Mouse (Mus musculus) CD4-positive helper T cell, adult 2 months (primary cell): Measurements from ENCODE around the gene Mesp2.
"Not testable (repeated sequence)": the region's sequence is repeated elsewhere in the genome, so short reads cannot be mapped to it uniquely, and the experiment has no call there.

Source experiments
- DNase-seq: peaks from one replicate; pipeline ENCODE4 v3.0.0-alpha.2; 2012; ENCODE audit warnings: low read depth, missing footprints, low spot score

Mesp2 gene

DNA sequence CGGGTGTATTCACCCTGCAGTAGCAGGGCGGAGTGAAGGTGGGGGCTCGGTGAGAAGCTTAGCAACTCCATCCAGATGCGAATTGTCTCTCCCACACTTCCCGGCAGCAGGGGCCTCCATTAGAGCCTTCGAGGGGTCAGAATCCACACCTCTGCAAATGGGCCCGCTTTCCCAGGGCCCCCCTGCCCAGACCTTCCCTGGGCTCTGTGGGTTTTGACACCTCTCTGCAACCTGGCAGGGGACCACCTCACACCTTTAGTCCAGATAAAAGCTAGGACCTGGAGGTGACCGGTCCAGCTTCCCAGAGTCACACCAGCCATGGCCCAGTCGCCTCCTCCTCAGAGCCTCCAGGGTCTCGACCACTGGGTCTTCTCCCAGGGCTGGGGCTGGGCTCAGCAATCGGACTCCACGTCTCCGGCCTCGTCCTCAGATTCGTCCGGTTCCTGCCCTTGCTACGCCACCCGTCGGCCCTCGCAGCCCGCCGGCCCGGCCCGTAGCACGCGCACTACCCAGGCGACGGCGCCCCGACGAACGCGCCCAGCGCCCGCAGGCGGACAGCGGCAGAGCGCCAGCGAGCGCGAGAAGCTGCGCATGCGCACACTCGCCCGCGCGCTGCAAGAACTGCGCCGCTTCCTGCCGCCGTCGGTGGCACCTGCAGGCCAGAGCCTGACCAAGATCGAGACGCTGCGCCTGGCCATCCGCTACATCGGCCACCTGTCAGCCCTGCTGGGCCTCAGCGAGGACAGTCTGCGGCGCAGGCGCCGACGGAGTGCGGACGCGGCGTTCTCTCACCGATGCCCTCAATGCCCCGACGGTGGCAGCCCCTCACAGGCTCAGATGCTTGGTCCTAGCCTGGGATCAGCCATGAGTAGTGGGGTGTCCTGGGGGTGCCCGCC lies at the start of gene Mesp2:
Gene Mesp2, plus strand, starts transcription at position 117 of the 896 bp plus-strand sequence.
- peak; percentile 80 for DNase-seq

DNA sequence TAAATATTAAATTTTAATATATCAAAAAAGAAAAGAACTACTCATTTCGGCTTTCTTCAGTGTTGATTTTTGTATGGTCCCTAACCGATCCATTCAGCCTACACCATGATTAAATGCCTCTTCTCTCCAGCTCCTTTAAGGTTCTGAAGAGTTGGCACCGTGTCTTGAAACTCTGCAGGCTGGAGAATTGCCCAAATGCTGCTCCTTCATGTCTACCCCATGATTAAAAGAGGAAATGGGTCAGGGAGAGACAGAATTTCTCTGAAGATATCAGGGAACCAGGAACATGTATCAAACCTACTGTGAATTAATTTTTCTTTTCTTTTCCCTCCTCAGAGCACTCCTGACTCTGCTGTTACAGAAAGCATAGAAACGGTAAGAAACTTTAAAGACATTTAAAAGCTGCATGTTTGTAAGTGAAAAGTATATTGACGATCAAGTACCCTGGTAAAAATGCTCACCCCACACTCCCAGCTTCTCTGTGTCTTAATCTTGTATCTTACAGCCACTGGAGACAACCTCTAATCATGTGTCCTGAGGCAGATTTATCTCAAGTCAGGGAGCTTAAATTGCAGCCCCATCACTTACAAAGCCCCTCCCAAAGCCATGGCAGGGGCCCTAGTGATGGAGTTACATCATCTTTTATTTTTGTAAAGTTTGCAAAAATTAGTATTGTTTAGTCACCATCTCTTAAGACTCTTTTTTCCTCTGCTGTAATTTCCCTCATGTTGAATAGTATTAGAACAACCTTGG lies 49.2 kb upstream of the Mesp2 start:
- no peak for DNase-seq

DNA sequence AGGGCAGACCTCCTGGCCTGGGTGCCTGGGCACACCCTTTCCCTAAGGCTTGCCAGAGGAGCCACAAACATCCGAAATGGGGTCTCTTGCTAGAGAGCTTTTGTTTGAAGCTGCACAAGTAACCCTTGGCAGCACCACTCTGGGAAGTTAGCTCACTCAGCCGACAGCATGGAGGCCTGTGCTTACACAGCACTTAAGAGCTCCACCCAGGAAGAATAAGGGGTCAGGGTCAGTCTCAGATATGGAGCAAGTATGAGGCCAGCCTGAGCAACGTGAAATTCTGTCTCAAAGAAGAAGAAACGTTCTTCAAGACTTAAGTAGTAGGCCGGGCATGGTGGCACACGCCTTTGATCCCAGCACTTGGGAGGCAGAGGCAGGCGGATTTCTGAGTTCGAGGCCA lies 48.4 kb upstream of the Mesp2 start:
- no peak for DNase-seq

DNA sequence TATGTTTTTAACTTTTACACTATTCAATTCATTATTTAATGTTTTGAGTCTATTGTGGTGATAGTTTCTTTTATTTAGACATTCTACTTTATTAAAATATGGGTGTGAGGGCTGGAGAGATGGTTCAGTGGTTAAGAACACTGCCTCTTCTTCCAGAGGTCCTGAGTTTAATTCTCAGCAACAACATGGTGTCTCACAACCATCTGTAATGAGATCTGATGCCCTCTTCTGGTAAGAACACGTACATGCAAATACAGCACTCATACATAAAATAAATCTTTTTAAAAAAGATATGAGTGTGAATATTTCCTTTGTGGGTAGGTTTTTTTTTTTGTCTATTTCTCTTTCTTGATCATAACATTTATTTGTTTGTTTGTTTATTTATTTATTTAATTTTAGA lies 44.5 kb upstream of the Mesp2 start:
- DNase-seq: no peak

DNA sequence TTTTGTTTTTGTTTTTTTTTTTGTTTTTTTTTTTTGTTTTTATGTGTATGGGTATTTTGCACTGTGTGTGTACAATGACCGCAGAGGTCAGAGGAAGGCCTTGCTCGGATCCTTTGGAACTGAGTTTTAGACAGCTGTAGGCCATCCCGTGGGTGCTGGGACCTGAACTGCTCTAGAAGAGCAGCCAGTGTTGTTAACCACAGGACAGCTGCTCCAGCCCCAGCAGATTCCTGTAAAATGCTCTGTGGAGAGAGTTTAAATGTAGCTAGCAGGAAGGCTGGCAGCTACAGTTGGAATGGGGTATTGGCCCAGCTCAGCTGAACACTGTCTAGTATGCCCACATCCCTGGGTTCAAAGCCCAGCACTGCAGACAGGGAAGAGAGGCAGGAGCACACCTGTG lies 40.9 kb upstream of the Mesp2 start:
- no peak for DNase-seq

DNA sequence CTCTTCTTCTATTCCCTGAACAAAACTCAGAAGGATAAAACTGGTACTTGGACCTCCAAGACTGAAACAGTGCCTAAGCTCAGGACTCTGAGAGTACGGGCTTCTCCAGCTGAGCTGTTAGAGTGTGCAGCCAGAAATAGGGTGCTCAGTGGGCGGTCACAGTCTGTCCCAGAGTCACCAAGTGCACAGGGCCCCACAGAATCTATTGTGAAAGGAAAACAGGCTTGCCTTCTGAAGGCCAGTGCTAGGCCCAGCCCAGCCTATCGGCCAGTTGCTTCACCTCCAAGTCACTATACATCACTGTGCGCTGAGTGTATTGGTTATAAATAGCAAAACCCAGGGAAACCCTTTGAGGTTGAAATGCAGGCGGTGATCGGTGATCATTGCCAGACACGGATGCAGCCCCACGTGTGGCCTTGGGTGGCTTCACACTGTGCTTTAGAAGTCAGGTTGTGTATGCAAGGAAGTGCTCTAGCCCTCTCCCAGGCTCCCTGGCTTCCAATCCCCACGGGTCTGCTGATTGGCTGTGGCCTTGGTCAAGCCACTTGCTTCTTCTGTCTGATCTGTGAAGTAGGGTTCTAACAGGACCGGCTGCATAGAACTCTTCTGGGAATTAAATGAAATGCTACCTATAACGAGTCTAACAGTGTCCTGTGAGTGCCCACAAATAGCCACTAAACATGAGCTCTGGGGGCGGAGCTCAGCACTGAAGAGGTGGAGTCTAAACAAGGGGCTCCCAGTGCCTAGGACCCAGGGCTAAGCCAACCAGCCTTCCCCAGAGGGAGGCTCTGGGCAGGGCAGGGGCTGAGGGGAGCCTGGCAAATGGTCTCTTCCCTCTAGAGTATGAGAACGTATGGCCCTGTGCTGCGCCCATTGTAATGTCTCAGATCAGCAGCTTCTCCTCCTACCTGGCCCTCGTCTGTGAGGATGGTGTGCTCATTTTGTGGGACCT lies 38.7 kb upstream of the Mesp2 start:
- DNase-seq: no peak

DNA sequence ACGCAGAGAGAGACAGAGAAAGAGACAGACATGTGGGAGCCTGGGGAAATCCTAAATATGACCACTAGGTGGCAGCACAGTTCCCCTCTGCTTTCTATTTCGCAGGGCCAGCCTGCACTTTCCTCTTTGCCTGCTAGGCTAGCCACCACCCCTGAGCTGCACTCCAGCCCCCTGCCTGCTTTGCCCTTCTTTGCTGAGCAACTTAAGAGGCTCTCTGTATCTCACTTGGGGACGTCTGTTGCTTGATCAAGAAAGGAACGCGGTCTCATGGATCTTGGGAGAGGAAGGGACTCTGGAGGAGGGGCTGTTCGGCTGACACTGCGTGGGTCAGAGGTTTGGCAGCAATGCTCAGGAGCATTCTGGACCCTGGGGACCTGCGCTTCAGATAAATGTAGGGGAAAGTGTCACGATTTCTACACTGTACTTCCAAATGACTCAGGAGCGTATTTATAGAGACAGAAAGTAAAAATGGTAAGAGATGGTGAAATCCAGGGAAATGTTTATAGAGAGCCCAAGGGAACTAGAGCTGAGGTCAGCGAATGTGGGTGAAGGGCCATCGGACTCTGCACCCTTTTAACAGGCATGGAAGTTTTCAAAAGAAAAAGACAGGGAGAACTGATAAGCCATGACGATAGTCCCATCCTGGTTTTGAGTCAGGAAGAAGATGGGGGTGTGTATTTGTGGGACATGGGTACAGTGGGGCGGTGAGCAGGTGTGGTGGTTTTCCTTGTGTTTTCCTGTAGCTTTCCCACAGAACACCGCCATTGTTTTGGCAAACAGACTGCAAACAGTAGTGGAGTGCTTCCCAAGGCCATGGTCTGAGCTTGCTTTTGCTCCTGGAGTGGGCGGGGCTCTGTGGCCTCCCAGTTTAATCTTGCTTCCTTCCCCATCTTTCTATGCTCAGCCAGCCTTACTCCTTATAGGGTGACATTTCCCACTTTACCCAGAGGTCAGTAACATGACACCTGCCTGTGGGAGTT lies 29.6 kb upstream of the Mesp2 start:
- peak; percentile 64 for DNase-seq

DNA sequence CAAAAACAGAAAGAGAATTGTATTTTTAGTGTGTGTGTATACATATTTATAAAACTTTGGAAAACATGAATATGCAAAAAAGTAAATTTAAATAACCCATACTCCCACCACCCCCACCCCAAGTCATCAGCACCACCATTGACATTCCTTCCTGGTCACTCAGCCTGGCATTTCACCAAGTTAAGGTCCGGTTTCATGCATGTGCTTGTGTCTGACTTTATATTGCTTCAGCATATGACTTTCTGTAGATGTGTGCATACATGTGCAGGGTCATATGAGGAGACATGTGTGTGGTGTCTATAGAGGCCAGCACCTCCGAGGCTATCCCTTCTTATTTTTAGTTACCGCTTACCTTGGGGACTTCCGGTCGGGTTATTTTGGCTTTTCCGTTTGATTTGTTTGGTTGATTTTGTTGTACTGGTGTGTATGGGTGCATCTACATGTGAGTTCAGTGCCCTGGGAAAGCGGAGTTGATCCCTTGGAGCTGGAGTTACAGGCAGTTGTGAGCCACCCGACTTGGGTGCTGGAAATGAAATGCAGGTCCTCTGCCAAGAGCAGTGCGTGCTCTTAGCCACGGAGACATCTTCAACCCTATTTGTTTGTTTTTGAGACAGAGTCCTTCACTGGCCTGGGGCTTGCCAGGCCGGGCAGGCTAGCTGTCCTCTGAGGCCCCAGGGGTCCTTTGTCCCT lies 28.6 kb upstream of the Mesp2 start:
- DNase-seq: no peak

DNA sequence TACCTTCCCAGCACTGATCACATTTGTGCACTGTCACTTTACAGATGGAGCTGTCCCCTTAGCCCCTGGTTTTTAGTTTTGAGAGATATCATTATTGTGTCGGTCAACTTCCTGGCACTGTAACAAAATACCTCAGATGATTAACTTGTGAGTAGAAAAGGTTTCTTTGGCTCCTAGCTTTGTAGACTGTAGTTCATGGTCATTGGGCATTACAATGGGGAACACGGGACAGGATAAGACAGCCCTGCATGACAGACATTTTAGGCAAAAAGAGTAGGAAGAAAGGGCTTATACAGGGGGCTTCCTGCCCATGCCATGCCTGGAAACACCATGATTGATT lies 28.0 kb upstream of the Mesp2 start:
- no peak for DNase-seq

DNA sequence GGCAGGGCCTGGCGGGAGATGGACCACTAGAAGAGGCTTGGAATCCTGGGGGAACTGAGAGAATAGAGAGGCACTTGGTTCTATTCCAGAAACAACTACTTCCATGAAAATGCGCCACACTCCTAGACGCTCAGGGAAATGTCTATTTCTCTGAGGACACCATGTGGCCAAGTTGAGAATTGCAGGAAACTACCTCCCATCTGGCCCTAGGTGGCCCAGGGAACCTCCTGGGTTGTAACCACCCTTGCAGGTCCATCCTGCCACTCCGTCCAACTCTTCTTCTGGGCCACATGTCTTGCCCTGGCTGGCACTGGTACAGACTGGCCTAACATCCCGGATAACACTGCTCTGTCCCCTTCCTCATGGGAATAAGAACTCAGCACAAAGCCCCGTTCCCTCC lies 24.2 kb upstream of the Mesp2 start:
- DNase-seq: peak; percentile 43

DNA sequence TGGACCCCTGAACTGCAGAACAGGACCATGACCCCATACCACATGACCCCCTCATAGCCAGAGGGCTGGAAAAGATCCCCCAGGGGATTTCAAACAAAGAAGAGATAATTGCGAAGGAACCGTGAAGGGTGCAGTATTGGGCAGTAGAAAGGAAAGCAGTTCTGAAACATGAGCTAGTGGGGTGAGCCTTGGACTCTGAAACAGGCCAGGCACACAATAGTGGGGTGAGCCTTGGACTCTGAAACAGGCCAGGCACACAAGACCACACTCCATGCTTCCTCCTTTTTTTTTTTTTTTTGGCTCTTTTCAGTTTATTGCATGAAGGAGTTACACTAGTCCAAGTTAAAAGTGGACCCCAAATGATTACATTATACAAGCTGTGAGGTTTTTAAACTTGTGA lies 20.7 kb upstream of the Mesp2 start:
- DNase-seq: not testable (repeated sequence)

DNA sequence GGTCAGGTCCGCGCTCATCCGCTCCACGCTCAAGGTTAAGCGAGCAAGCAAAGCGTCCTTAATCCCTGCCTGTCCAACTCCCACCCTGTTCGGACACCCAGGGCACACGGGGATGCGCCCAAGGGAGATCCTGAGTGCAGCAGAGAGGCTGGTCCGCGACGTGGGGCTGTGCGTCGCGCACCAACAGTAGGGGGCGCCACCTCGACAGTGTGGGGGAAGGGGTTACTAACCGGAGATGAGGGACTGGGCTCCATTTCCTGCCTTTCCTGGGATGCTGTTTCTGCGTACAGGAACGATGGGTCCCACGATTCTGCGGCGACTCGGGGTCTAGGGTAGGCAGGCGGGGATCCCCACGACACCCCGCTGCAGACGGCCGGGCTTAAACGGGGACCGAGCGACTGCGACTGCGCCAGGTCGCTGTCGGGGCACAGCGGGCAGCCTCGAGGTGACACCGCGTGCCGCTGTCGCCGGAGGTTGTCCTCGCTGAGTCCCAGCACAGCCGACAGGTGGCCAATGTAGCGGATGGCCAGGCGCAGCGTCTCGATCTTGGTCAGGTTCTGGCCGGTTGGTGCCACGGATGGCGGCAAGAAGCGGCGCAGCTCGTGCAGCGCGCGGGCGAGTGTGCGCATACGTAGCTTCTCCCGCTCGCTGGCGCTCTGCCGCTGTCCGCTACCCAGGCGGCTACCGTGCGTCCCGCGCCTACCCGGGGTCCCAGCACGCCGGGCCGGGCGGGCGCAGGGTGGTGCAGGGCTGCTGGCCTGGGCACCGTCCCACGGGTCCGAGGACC lies 17.7 kb upstream of the Mesp2 start:
- DNase-seq: peak; percentile 27

DNA sequence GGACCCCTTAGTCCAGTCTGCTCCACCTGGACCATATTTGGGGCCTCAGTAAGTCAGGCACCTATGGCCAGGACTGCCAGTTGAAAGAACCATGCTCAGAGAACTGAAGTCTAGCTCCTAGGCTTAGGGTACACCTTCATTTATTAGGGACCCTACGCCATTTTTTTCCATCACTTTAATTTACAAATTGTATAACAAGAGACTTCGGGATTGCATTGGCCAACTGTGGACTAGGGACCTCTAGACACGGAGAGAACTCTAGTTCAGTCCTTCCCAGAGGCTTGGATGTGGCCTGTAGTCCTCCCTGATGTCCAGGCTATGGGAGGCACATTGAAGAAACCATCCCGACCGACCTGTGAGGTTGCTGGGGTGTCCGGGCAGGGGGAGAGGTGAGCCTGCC lies 16.8 kb upstream of the Mesp2 start, which contains the start of gene Mesp1:
Gene Mesp1, minus strand, starts transcription at position 101 of the 400 bp plus-strand sequence.
- no peak for DNase-seq

DNA sequence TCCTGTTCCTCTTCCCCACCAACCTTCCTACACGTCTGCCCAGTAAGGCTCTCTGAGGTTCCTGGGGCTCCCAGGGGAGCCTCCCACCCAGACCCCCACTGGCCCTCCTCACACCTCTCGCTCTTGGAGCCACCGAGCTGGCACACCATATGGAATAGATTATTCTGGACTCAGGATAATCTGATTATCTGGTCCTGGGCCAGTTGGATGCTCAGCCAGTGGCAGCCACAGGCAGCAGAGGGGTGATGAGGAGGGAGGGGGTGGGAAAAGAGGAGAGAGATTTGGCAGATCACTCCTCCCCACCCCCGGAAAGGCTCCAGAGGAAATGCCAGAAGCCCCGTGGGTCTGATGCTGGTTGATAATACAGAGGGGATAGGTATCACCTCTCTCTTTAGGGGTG lies 11.9 kb upstream of the Mesp2 start:
- no peak for DNase-seq

DNA sequence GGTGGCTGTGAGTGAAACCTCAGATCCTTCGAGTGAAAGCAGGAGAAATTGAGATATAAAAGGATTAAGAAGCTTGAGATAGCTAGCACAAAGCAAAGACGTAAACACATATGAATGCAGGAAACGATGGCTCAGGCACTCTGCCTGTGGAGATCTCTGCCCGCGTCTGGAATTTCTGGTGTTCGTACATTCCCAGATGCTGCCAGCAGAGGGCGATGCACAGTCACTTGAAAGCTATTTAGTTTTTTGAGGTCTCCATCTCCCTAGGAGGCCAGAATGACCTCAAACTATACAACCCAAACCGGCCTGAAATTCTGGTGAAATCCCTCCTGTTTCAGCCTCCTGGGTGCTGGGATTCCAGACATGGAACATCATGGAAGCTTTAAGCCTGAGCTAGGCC lies 11.5 kb upstream of the Mesp2 start:
- peak; percentile 50 for DNase-seq

DNA sequence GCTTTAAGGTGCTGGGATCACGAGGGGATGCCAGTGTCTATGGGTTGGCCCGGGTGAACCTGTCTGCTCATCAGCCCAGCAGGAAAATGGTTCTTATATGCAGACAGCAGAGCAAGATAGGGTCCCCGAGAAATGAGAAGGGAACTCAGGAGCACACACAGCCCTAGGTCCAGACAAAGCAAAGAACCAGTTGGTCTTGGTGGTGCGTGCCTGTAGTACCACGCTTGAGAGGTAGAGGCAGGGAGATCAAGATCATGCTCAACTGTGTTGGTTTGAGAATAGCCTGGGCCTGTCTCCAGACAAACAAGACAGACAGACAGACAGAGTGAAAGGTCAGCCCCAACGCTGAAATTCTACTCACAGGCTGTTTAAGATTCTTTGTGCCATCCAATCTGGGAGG lies 11.0 kb upstream of the Mesp2 start:
- DNase-seq: no peak

DNA sequence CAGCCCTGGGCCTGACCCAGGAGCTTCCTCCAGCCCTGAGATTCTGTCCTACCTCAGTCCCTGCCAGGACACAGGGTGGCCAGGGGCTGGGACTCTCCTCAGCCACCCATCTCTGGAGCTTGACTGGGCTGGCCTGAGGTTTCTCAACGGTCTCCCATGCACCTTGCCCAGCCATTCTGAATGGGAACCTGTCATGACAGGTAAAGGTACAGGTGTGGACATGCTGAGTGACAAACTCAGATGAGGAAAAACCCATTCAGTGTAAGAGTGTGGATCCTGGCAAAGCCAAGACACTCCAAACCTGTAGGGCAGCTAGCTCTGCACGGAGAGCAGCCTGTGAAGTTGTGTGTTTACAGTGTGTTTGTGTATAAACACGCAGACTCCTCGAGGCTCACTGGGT lies 10.2 kb upstream of the Mesp2 start:
- DNase-seq: no peak

DNA sequence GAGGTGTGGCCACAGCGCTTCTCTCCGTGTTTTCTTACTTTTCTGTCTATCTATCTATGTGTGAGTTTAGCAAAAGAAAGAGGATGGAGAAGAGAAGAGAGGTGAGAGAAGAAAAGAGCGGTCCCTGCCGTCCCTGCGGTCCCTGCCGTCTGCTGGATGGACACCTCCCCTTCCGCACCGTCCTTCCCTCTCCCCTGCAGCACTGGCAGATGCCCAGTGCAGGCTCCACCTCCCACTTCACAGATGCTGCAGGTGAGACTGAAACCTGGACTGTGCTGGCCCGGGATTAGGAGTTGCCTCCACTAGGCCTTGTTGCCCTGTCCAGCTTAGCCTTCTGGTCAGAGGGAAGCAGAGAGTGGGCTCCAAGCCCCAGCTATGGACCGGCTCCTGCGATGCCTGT lies 9.1 kb upstream of the Mesp2 start:
- no peak for DNase-seq

DNA sequence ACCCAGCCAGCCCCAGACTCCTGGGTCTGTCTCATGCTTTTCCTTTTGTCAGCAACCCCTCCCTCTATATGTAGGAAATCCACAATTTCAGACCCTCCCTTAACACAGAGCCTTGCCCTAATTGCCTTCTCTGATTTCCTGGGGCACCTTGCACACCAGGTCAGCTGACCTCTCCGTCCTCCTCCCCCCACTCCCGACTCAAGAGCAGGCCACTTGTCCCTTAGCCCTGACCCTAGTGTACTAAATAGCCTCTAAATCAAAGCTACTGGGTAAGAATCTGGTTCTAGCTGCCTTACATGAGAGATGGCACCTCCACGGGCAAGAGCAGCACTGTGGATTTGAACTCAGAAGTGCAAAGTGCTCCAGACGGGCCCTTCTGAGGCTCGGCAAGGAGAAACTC lies 8.5 kb upstream of the Mesp2 start:
- DNase-seq: no peak
